Mouse (Mus musculus) MEL (cell line): ENCODE measurements around the gene Anxa4.

ENCODE experiments used
- CTCF ChIP-seq, 3 experiments: IDR thresholded peaks in 2 of 3; conservative IDR thresholded peaks in 1 of 3; 2 replicates each; pipeline ENCODE4 v1.5.1; 2011 to 2012; ENCODE audit warnings: low read length in 3 of 3, low read depth in 2 of 3, mild to moderate bottlenecking in 2 of 3, improper control_type of control experiment in 1 of 3, inconsistent platforms in 1 of 3, mixed read lengths in 1 of 3, moderate library complexity in 1 of 3; ENCODE audit not compliant: control insufficient read depth in 1 of 3, insufficient read depth in 1 of 3, poor library complexity in 1 of 3, severe bottlenecking in 1 of 3
- E2F4 ChIP-seq: IDR thresholded peaks from 2 replicates; pipeline ENCODE4 v1.6.1; 2011; ENCODE audit warnings: low read depth, low read length, improper control_type of control experiment, borderline replicate concordance
- EP300 ChIP-seq, 2 experiments: IDR thresholded peaks; 2 replicates each; pipeline ENCODE4 v1.6.1; 2011; ENCODE audit warnings: improper control_type of control experiment in 2 of 2, low read length in 2 of 2, low read depth in 1 of 2, mild to moderate bottlenecking in 1 of 2
- NELFE ChIP-seq: IDR thresholded peaks from 2 replicates; pipeline ENCODE4 v1.6.1; 2011; ENCODE audit warnings: low read depth, low read length, improper control_type of control experiment
- NRF1 ChIP-seq: IDR thresholded peaks from 2 replicates; pipeline ENCODE4 v1.6.1; 2014; ENCODE audit warnings: low read depth, mild to moderate bottlenecking, inconsistent platforms, low read length, improper control_type of control experiment, moderate library complexity; ENCODE audit not compliant: poor library complexity, insufficient read depth, severe bottlenecking
- POLR2A ChIP-seq, 2 experiments: IDR thresholded peaks; 2 replicates each; pipeline ENCODE4 v1.6.1; 2011 to 2012; ENCODE audit warnings: low read length in 2 of 2, mild to moderate bottlenecking in 2 of 2, control low read depth in 1 of 2, improper control_type of control experiment in 1 of 2, low read depth in 1 of 2, moderate library complexity in 1 of 2; ENCODE audit not compliant: control insufficient read depth in 1 of 2, insufficient read depth in 1 of 2, poor library complexity in 1 of 2
- RCOR1 ChIP-seq: IDR thresholded peaks from 2 replicates; pipeline ENCODE4 v1.6.1; 2012; ENCODE audit warnings: low read depth, mild to moderate bottlenecking, inconsistent platforms, low read length, improper control_type of control experiment
- UBTF ChIP-seq: IDR thresholded peaks from 2 replicates; pipeline ENCODE4 v1.6.1; 2012; ENCODE audit warnings: low read depth, mild to moderate bottlenecking, inconsistent platforms, low read length, improper control_type of control experiment, moderate library complexity, borderline replicate concordance; ENCODE audit not compliant: insufficient read depth
- USF2 ChIP-seq, 2 experiments: IDR thresholded peaks; 2 replicates each; pipeline ENCODE4 v1.6.1; 2011 to 2012; ENCODE audit warnings: improper control_type of control experiment in 2 of 2, low read length in 2 of 2, borderline replicate concordance in 1 of 2, inconsistent platforms in 1 of 2, low read depth in 1 of 2, mild to moderate bottlenecking in 1 of 2; ENCODE audit not compliant: insufficient read depth in 1 of 2
- ZC3H11A ChIP-seq: IDR thresholded peaks from 2 replicates; pipeline ENCODE4 v1.6.1; 2012; ENCODE audit warnings: low read depth, mild to moderate bottlenecking, inconsistent platforms, low read length, improper control_type of control experiment
- ZMIZ1 ChIP-seq: IDR thresholded peaks from 2 replicates; pipeline ENCODE4 v1.6.1; 2012; ENCODE audit warnings: low read depth, mild to moderate bottlenecking, inconsistent platforms, low read length, improper control_type of control experiment, moderate library complexity

GRCm38 (mm10) chr6:86820690-86821089 lies 27.3 kb upstream of the Anxa4 start:
- TF ChIP-seq USF2 (IDR thresholded peaks at IDR 0.05; ENCODE audit: borderline replicate concordance in 1 of 2, insufficient read depth in 1 of 2, low read depth in 1 of 2, low read length in 2 of 2) (no peak), NELFE (no peak), CTCF (IDR thresholded peaks at IDR 0.05 in 2 of 3, conservative IDR thresholded peaks at IDR 0.05 in 1 of 3; ENCODE audit: control insufficient read depth in 1 of 3, insufficient read depth in 1 of 3, low read depth in 2 of 3, low read length in 3 of 3, poor library complexity in 1 of 3, severe bottlenecking in 1 of 3) (peak; percentile 66 to 98 (median 80)), ZC3H11A (no peak), ZMIZ1 (no peak), EP300 (IDR thresholded peaks at IDR 0.05; ENCODE audit: low read depth in 1 of 2, low read length in 2 of 2) (no peak), POLR2A (IDR thresholded peaks at IDR 0.05; ENCODE audit: control insufficient read depth in 1 of 2, insufficient read depth in 1 of 2, low read depth in 1 of 2, low read length in 2 of 2, poor library complexity in 1 of 2) (no peak), E2F4 (no peak), NRF1 (no peak), UBTF (no peak), RCOR1 (no peak)
